Comparison of ENCODE assay signal across 18 mouse cellular contexts in the genomic region with DNA sequence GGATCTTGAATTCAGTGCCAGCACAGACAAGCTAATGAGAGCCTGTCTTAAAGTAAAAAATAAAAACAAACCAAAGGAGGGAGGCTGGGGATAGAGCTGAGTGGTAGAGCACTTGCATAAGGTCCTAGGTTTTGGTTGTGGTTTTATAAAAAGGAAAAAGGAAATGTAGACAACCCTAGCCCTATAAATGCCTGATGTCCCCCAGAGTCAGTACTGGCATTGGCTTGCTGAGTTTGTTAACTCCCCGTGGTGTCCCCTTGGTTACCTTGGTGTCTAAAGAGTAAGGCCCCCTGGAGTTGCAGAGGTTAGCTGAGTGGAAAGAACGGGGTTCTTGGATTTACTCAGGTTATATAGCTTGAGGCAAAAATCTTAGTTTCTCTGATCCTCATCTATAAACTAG.
"Had no signal": no experiment of that assay in that cellular context is flagged by ENCODE, and none has a peak within 500 bp of the region (broad histone marks: within the 10 kb centered on the region; RNA-seq: fewer than 3 reads in every experiment).

No protein-coding gene starts in this region.

- ATAC-seq: liver, embryonic 12.5 days; midbrain, embryonic 16.5 days had no signal

- H3K9me3 ChIP-seq: liver, embryonic 12.5 days; megakaryocyte, embryonic 14.5 days; midbrain, embryonic 12.5 days; neural tube, embryonic 13.5 days; stomach, embryonic 15.5 days had no signal

- H3K4me3 ChIP-seq: left cerebral cortex, adult 2 months; liver, embryonic 12.5 days; megakaryocyte, embryonic 14.5 days; midbrain, embryonic 12.5 days; neural tube, embryonic 13.5 days; stomach, embryonic 15.5 days had no signal

- H3K9ac ChIP-seq: liver, embryonic 12.5 days; lung, embryonic 14.5 days; midbrain, embryonic 12.5 days; neural tube, embryonic 13.5 days; stomach, embryonic 15.5 days had no signal

- H3K4me2 ChIP-seq: liver, embryonic 12.5 days; lung, embryonic 14.5 days; midbrain, embryonic 12.5 days; neural tube, embryonic 13.5 days; stomach, embryonic 15.5 days had no signal

- DNase-seq: kidney, adult 11 months; kidney, adult 9 months; kidney, postnatal 25 days; left cerebral cortex, postnatal 4 days; lung, postnatal 10 days; lung, postnatal 4 days; retina, postnatal 1 day; right cerebral cortex, postnatal 4 days; thymus, adult 2 months; thymus, postnatal 25 days had no signal

- H3K27ac ChIP-seq: left cerebral cortex, adult 2 months; liver, embryonic 12.5 days; midbrain, embryonic 12.5 days; neural tube, embryonic 13.5 days; stomach, embryonic 15.5 days had no signal

- H3K27me3 ChIP-seq: liver, embryonic 12.5 days; megakaryocyte, embryonic 14.5 days; midbrain, embryonic 12.5 days; neural tube, embryonic 13.5 days; stomach, embryonic 15.5 days had no signal

- H3K36me3 ChIP-seq: liver, embryonic 12.5 days; midbrain, embryonic 12.5 days; neural tube, embryonic 13.5 days; stomach, embryonic 15.5 days had no signal

- H3K4me1 ChIP-seq: liver, embryonic 12.5 days; megakaryocyte, embryonic 14.5 days; stomach, embryonic 15.5 days had no signal
